Mouse (Mus musculus) liver, adult 2 months (tissue): ENCODE results near the gene Lrrc45. TPM values are rescaled to one million over a fixed set of nuclear protein-coding genes. Genes with fewer than 3 reads are reported as not detected.
A peak's percentile ranks its signal among the peaks of the same experiment; 100 is the strongest.

Source experiments
- DNase-seq: peaks from one replicate; pipeline ENCODE4 v3.0.0-alpha.2; 2011; ENCODE audit warnings: low read depth, low spot score; ENCODE audit errors: extremely low read depth
- H3K27ac ChIP-seq: fragments of 200-500 bp; replicated peaks from 2 replicates; pipeline ENCODE4 v1.5.1; 2012; ENCODE audit warnings: low read depth, mild to moderate bottlenecking, control low read depth, inconsistent platforms, low read length; ENCODE audit not compliant: insufficient read depth
- H3K27me3 ChIP-seq: fragments of 200-500 bp; 2 replicates; pipeline ENCODE4 v1.6.1; 2012; ENCODE audit warnings: mild to moderate bottlenecking, moderate library complexity, low read length, inconsistent platforms; ENCODE audit not compliant: control insufficient read depth, insufficient read depth
- H3K36me3 ChIP-seq: fragments of 200-500 bp; 2 replicates; pipeline ENCODE4 v1.6.1; 2012; ENCODE audit warnings: low read length, inconsistent platforms; ENCODE audit not compliant: control insufficient read depth, insufficient read depth
- H3K4me1 ChIP-seq: fragments of 200-500 bp; 2 replicates; pipeline ENCODE4 v1.6.1; 2011; ENCODE audit warnings: low read length; ENCODE audit not compliant: control insufficient read depth, insufficient read depth
- H3K4me3 ChIP-seq: fragments of 200-500 bp; 2 replicates; pipeline ENCODE4 v1.5.1; 2011; ENCODE audit warnings: low read depth, mild to moderate bottlenecking, control low read depth, low read length, moderate library complexity; ENCODE audit not compliant: insufficient read depth
- H3K79me2 ChIP-seq: fragments of 200-500 bp; 2 replicates; pipeline ENCODE4 v1.6.1; 2012; ENCODE audit warnings: inconsistent platforms, mild to moderate bottlenecking, low read length, moderate library complexity; ENCODE audit not compliant: control insufficient read depth, insufficient read depth
- H3K9ac ChIP-seq: fragments of 200-500 bp; 2 replicates; pipeline ENCODE4 v1.6.1; 2012; ENCODE audit warnings: low read depth, mild to moderate bottlenecking, control low read depth, inconsistent platforms, low read length
- CTCF ChIP-seq: fragments of 200-500 bp; IDR thresholded peaks from 2 replicates; pipeline ENCODE4 v1.5.1; 2011; ENCODE audit warnings: low read depth, low read length, control low read depth
- POLR2A ChIP-seq: fragments of 200-500 bp; IDR thresholded peaks from 2 replicates; pipeline ENCODE4 v1.6.1; 2011; ENCODE audit warnings: low read length, control low read depth; ENCODE audit not compliant: insufficient read depth; ENCODE audit errors: extremely low read depth
- WGBS: fragments of 180-500 bp; shearing (Covaris S2); methylation state at CpG from one replicate; pipeline ENCODE4 v1.1.7; 2018; 5-methylcytosine and 5-hydroxymethylcytosine counted together
- polyA plus RNA-seq: library from polyadenylated mRNA; depleted of rRNA; stranded (reverse); fragments of >200 nt; gene quantifications from 2 replicates; pipeline ENCODE4 v1.2.3, GENCODE M21; 2012
- total RNA-seq: library from RNA; depleted of rRNA; stranded (reverse); fragments of >200 nt; gene quantifications from 2 replicates; pipeline ENCODE4 v1.2.3, GENCODE M21; 2014

Gene Lrrc45
- total and polyA plus RNA-seq, 2 experiments = 5.1 to 9.8 TPM

- TF ChIP-seq POLR2A (no peak), CTCF (no peak)
- peak; percentile 84 for DNase-seq
- peak overlapping the region; percentile 74 for H3K27ac ChIP-seq
- H3K9ac ChIP-seq = peak overlapping the region; percentile 14; the same call in 1 of the 2 replicates
- peaks cover 38% of the 10 kb centered on the region for H3K4me1 ChIP-seq
- H3K36me3 ChIP-seq = no peaks in the 10 kb centered on the region
- H3K27me3 ChIP-seq = no peaks in the 10 kb centered on the region
- 43% methylated on average over 12 of the region's 12 CpGs for WGBS
- H3K4me3 ChIP-seq = no peak overlapping the region
- peaks cover 7% of the 10 kb centered on the region; the same call in 1 of the 2 replicates for H3K79me2 ChIP-seq
Measured at GRCm38 (mm10) chr11:120695641-120696040, 18.1 kb upstream of the Lrrc45 start.

- H3K36me3 ChIP-seq = no peaks in the 10 kb centered on the region; the same call in 1 of the 2 replicates
- no peaks in the 10 kb centered on the region for H3K27me3 ChIP-seq
- no peak overlapping the region for H3K4me3 ChIP-seq
- H3K79me2 ChIP-seq = peaks cover 4% of the 10 kb centered on the region; the same call in 1 of the 2 replicates
- 90% methylated on average over 6 of the region's 6 CpGs for WGBS
- TF ChIP-seq POLR2A (no peak), CTCF (peak; percentile 30; the same call in 1 of the 2 replicates)
- DNase-seq = no peak
- H3K9ac ChIP-seq = no peak overlapping the region
- peaks cover 36% of the 10 kb centered on the region for H3K4me1 ChIP-seq
- H3K27ac ChIP-seq = no peak overlapping the region
Measured at GRCm38 (mm10) chr11:120696568-120696967, 17.2 kb upstream of the Lrrc45 start.

GRCm38 (mm10) chr11:120697741-120698140 lies 16.0 kb upstream of the Lrrc45 start:
- WGBS = 87% methylated on average over 10 of the region's 10 CpGs
- no peak overlapping the region for H3K27ac ChIP-seq
- no peaks in the 10 kb centered on the region for H3K27me3 ChIP-seq
- TF ChIP-seq CTCF (no peak), POLR2A (no peak)
- no peak overlapping the region for H3K9ac ChIP-seq
- peaks cover 3% of the 10 kb centered on the region; the same call in 1 of the 2 replicates for H3K79me2 ChIP-seq
- peaks cover 25% of the 10 kb centered on the region for H3K4me1 ChIP-seq
- no peak for DNase-seq
- H3K36me3 ChIP-seq = peaks cover 3% of the 10 kb centered on the region; the same call in 1 of the 2 replicates
- no peak overlapping the region for H3K4me3 ChIP-seq

- no peak for DNase-seq
- no peaks in the 10 kb centered on the region for H3K27me3 ChIP-seq
- no peaks in the 10 kb centered on the region for H3K4me1 ChIP-seq
- H3K27ac ChIP-seq = no peak overlapping the region
- H3K9ac ChIP-seq = no peak overlapping the region
- H3K4me3 ChIP-seq = no peak overlapping the region
- TF ChIP-seq CTCF (no peak), POLR2A (no peak)
- no peaks in the 10 kb centered on the region for H3K79me2 ChIP-seq
- WGBS = 87% methylated on average over 15 of the region's 15 CpGs
- H3K36me3 ChIP-seq = peaks cover 3% of the 10 kb centered on the region; the same call in 1 of the 2 replicates
Measured at GRCm38 (mm10) chr11:120703696-120704454, 9.8 kb upstream of the Lrrc45 start.

- DNase-seq = no peak
- H3K27me3 ChIP-seq = no peaks in the 10 kb centered on the region
- H3K27ac ChIP-seq = no peak overlapping the region
- TF ChIP-seq POLR2A = no peak
- no peak for TF ChIP-seq CTCF
- peaks cover 3% of the 10 kb centered on the region; the same call in 1 of the 2 replicates for H3K36me3 ChIP-seq
- H3K4me1 ChIP-seq = no peaks in the 10 kb centered on the region
- H3K4me3 ChIP-seq = no peak overlapping the region
- no peak overlapping the region for H3K9ac ChIP-seq
- H3K79me2 ChIP-seq = no peaks in the 10 kb centered on the region
- 82% methylated on average over 8 of the region's 8 CpGs for WGBS
Measured at GRCm38 (mm10) chr11:120704486-120705325, 9.0 kb upstream of the Lrrc45 start.
